Mouse (Mus musculus): ENCODE measurements around the gene Net1. TPM values are rescaled to one million over a fixed set of nuclear protein-coding genes. Genes with fewer than 3 reads are reported as not detected.

Net1 gene
- polyA plus RNA-seq, 1 experiment: 71.6 TPM

DNA sequence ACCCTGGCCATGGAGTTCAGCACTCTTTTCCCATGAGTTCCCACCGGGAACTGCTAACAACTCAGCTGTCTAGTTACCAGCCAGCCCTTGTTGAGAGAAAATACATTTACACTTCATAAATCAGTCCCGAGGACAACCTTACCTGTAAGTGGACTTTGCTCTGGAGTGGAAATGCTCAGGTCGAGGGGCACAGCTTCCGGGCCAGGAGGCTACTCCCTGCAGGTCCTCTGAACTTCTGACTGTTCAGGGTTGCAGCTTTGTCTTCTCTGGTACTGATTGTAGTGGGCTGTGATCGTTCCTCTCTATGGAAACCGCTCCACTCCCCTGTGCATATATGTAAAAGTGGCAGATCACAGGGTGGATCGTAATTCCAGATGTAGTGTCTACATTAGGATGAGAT lies 26.7 kb upstream of the Net1 start:
- Histone ChIP-seq H3K4me1 (ENCODE audit: control insufficient read depth, insufficient read depth, low read length) (no peaks in the 10 kb centered on the region), H3K9me3 (replicated peaks; ENCODE audit: control insufficient read depth, insufficient read depth, low read length, poor library complexity, severe bottlenecking) (no peaks in the 10 kb centered on the region), H3K27ac (ENCODE audit: insufficient read depth, low read length) (no peak overlapping the region), H3K36me3 (ENCODE audit: control insufficient read depth, insufficient read depth, low read length, poor library complexity, severe bottlenecking) (no peaks in the 10 kb centered on the region), H3K4me3 (ENCODE audit: low read depth, low read length) (no peak overlapping the region), H3K9ac (ENCODE audit: low read depth, poor library complexity, severe bottlenecking) (no peak overlapping the region), H3K27me3 (ENCODE audit: control insufficient read depth, insufficient read depth, low read length, poor library complexity, severe bottlenecking) (no peaks in the 10 kb centered on the region; the same call in 1 of the 2 replicates)
- no peak for TF ChIP-seq EP300 (IDR thresholded peaks at IDR 0.05; ENCODE audit: insufficient read depth, low read depth, low read length)
- no peak for TF ChIP-seq CTCF (IDR thresholded peaks at IDR 0.05; ENCODE audit: low read depth, low read length)
- TF ChIP-seq POLR2A (IDR thresholded peaks at IDR 0.05; ENCODE audit: insufficient read depth, low read length): no peak

DNA sequence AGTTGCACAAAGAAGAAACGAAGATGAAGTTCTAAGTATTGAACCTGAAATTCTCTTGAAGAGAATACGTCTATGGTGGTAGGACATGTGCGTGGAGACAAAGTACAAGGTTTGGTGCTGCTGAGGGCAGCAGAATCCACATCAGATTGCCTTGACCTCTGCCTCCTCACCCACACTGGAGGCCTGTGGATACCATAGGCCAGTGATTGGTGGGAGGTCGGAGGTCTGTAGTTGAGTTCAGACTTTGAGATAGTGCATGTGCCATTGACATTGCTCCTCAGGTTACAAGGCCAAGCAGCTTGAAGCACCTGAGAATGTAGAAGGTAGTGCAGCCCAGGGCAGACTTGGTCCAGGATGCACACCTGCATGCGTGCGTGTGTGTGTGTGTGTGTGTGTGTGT lies 8.0 kb upstream of the Net1 start:
- Histone ChIP-seq H3K9me3 (replicated peaks; ENCODE audit: control insufficient read depth, insufficient read depth, low read length, poor library complexity, severe bottlenecking) (no peaks in the 10 kb centered on the region), H3K27ac (ENCODE audit: insufficient read depth, low read length) (no peak overlapping the region), H3K27me3 (ENCODE audit: control insufficient read depth, insufficient read depth, low read length, poor library complexity, severe bottlenecking) (no peaks in the 10 kb centered on the region; the same call in 1 of the 2 replicates), H3K4me1 (ENCODE audit: control insufficient read depth, insufficient read depth, low read length) (no peaks in the 10 kb centered on the region), H3K36me3 (ENCODE audit: control insufficient read depth, insufficient read depth, low read length, poor library complexity, severe bottlenecking) (no peaks in the 10 kb centered on the region), H3K4me3 (ENCODE audit: low read depth, low read length) (no peak overlapping the region), H3K9ac (ENCODE audit: low read depth, poor library complexity, severe bottlenecking) (no peak overlapping the region)
- no peak for TF ChIP-seq EP300 (IDR thresholded peaks at IDR 0.05; ENCODE audit: insufficient read depth, low read depth, low read length)
- no peak for TF ChIP-seq POLR2A (IDR thresholded peaks at IDR 0.05; ENCODE audit: insufficient read depth, low read length)
- no peak for TF ChIP-seq CTCF (IDR thresholded peaks at IDR 0.05; ENCODE audit: low read depth, low read length)

DNA sequence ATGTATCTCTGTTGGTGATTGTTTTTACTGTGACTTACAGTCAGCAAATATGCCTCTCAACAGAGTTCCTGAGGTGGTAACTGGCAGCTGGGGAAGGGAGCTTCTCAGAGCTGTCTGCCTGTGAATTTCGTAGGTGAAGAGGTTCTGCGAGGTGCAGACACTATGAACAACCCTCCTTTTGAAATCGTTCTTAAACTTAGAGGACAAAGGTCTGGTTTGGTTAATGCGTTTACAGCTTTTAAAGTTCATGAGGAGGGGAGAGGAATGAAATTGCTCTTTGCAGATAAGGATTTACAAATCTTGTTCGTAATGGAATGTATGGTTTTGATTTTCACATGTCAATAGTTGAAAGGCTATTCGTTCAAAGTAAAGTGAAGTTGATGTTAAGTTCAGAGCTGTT lies 7.6 kb upstream of the Net1 start:
- Histone ChIP-seq H3K36me3 (ENCODE audit: control insufficient read depth, insufficient read depth, low read length, poor library complexity, severe bottlenecking) (no peaks in the 10 kb centered on the region), H3K4me1 (ENCODE audit: control insufficient read depth, insufficient read depth, low read length) (no peaks in the 10 kb centered on the region), H3K27ac (ENCODE audit: insufficient read depth, low read length) (no peak overlapping the region), H3K9ac (ENCODE audit: low read depth, poor library complexity, severe bottlenecking) (no peak overlapping the region), H3K9me3 (replicated peaks; ENCODE audit: control insufficient read depth, insufficient read depth, low read length, poor library complexity, severe bottlenecking) (no peaks in the 10 kb centered on the region), H3K4me3 (ENCODE audit: low read depth, low read length) (no peak overlapping the region), H3K27me3 (ENCODE audit: control insufficient read depth, insufficient read depth, low read length, poor library complexity, severe bottlenecking) (no peaks in the 10 kb centered on the region; the same call in 1 of the 2 replicates)
- TF ChIP-seq POLR2A (IDR thresholded peaks at IDR 0.05; ENCODE audit: insufficient read depth, low read length): no peak
- TF ChIP-seq CTCF (IDR thresholded peaks at IDR 0.05; ENCODE audit: low read depth, low read length): no peak
- no peak for TF ChIP-seq EP300 (IDR thresholded peaks at IDR 0.05; ENCODE audit: insufficient read depth, low read depth, low read length)

DNA sequence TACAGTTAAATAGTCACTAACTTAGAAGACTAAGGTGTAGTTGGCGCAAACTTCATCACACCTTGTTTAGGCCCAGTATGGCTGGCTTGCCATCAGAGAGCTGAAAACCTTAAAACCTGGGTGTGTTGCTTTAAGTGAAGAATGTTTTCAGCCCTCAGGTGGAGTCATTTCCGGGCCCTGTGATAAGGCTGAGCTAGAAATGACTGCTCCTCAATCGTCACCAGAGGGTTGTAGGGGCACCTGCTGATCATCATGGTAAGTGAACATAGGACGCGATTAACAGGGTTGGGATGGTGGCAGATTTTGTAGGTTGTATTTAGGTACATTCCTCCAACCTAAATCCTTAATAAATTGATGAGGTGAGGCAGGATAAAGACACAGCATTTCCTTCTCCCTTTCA lies 6.5 kb upstream of the Net1 start:
- no peak overlapping the region for H3K27ac ChIP-seq (ENCODE audit: insufficient read depth, low read length)
- no peaks in the 10 kb centered on the region for H3K36me3 ChIP-seq (ENCODE audit: control insufficient read depth, insufficient read depth, low read length, poor library complexity, severe bottlenecking)
- no peak for TF ChIP-seq EP300 (IDR thresholded peaks at IDR 0.05; ENCODE audit: insufficient read depth, low read depth, low read length)
- no peak for TF ChIP-seq POLR2A (IDR thresholded peaks at IDR 0.05; ENCODE audit: insufficient read depth, low read length)
- TF ChIP-seq CTCF (IDR thresholded peaks at IDR 0.05; ENCODE audit: low read depth, low read length): no peak
- H3K9ac ChIP-seq (ENCODE audit: low read depth, poor library complexity, severe bottlenecking): no peak overlapping the region
- no peaks in the 10 kb centered on the region; the same call in 1 of the 2 replicates for H3K27me3 ChIP-seq (ENCODE audit: control insufficient read depth, insufficient read depth, low read length, poor library complexity, severe bottlenecking)
- H3K9me3 ChIP-seq (replicated peaks; ENCODE audit: control insufficient read depth, insufficient read depth, low read length, poor library complexity, severe bottlenecking): no peaks in the 10 kb centered on the region
- no peaks in the 10 kb centered on the region for H3K4me1 ChIP-seq (ENCODE audit: control insufficient read depth, insufficient read depth, low read length)
- no peak overlapping the region for H3K4me3 ChIP-seq (ENCODE audit: low read depth, low read length)

DNA sequence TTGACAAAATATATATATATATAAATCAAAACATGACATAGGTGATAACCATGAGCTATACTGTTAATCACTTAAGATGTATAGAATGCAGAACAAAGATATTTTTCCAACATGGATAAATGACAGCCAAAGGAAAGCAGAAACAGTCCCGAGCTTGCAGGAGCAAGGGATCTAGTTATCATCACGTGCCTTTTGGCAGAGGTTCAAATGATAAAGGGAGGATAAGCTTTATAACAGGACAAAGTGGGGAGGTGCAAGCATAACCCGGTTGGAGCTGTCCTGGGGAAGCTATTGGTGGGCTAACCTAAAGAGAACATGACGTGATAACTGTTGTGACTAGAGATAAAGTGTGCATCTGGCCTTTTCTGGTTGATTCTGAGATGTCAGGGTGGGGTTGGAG lies 4.5 kb downstream of the Net1 start:
- no peaks in the 10 kb centered on the region for H3K36me3 ChIP-seq (ENCODE audit: control insufficient read depth, insufficient read depth, low read length, poor library complexity, severe bottlenecking)
- no peak overlapping the region for H3K27ac ChIP-seq (ENCODE audit: insufficient read depth, low read length)
- H3K9me3 ChIP-seq (replicated peaks; ENCODE audit: control insufficient read depth, insufficient read depth, low read length, poor library complexity, severe bottlenecking): 0 out of 2 replicates have a peak, but pooled peaks cover 4% of the 10 kb centered on the region
- H3K9ac ChIP-seq (ENCODE audit: low read depth, poor library complexity, severe bottlenecking): no peak overlapping the region
- TF ChIP-seq EP300 (IDR thresholded peaks at IDR 0.05; ENCODE audit: insufficient read depth, low read depth, low read length) (no peak), POLR2A (IDR thresholded peaks at IDR 0.05; ENCODE audit: insufficient read depth, low read length) (no peak), CTCF (IDR thresholded peaks at IDR 0.05; ENCODE audit: low read depth, low read length) (no peak)
- H3K4me1 ChIP-seq (ENCODE audit: control insufficient read depth, insufficient read depth, low read length): no peaks in the 10 kb centered on the region
- no peaks in the 10 kb centered on the region for H3K27me3 ChIP-seq (ENCODE audit: control insufficient read depth, insufficient read depth, low read length, poor library complexity, severe bottlenecking)
- H3K4me3 ChIP-seq (ENCODE audit: low read depth, low read length): no peak overlapping the region

DNA sequence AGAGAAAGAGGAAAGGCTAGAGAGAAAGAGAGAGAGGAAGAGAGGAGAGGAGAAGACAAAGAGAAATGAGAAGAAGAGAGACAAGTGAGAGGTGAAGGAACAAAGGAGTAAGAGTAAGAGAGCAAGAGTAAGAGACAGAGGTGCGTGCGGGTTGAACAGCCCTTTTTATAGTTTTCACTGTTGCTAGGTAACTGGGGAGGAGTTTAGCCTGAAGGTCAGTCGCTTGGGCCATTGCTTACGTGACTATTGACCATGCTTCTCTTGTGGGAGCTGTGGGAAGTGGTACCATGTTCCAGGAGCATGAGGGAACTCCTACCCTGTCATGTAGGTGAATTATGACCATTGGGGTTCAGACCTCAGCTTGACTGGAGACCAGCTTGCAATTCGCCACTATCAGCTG lies 7.7 kb downstream of the Net1 start:
- H3K36me3 ChIP-seq (ENCODE audit: control insufficient read depth, insufficient read depth, low read length, poor library complexity, severe bottlenecking): no peaks in the 10 kb centered on the region
- H3K4me1 ChIP-seq (ENCODE audit: control insufficient read depth, insufficient read depth, low read length): peaks cover 1% of the 10 kb centered on the region
- no peaks in the 10 kb centered on the region for H3K27me3 ChIP-seq (ENCODE audit: control insufficient read depth, insufficient read depth, low read length, poor library complexity, severe bottlenecking)
- H3K4me3 ChIP-seq (ENCODE audit: low read depth, low read length): no peak overlapping the region
- no peak overlapping the region for H3K27ac ChIP-seq (ENCODE audit: insufficient read depth, low read length)
- no peak for TF ChIP-seq EP300 (IDR thresholded peaks at IDR 0.05; ENCODE audit: insufficient read depth, low read depth, low read length)
- no peak for TF ChIP-seq CTCF (IDR thresholded peaks at IDR 0.05; ENCODE audit: low read depth, low read length)
- TF ChIP-seq POLR2A (IDR thresholded peaks at IDR 0.05; ENCODE audit: insufficient read depth, low read length): no peak
- H3K9me3 ChIP-seq (replicated peaks; ENCODE audit: control insufficient read depth, insufficient read depth, low read length, poor library complexity, severe bottlenecking): no peaks in the 10 kb centered on the region
- no peak overlapping the region for H3K9ac ChIP-seq (ENCODE audit: low read depth, poor library complexity, severe bottlenecking)

Data from ES-Bruce4 (cell line).